Mouse (Mus musculus) hindbrain, embryonic 10.5 days (tissue): ENCODE measurements around the gene Rab6b. TPM values are rescaled to one million over a fixed set of nuclear protein-coding genes. Genes with fewer than 3 reads are reported as not detected.

Experiments
- DNase-seq: peaks from one replicate; pipeline ENCODE4 v3.0.0-alpha.2; 2017; ENCODE audit warnings: low spot score
- H3K27ac ChIP-seq: fragments of 300-500 bp; sonication (generic); 2 replicates; pipeline ENCODE4 v1.5.1; 2016; ENCODE audit warnings: mild to moderate bottlenecking, moderate library complexity
- H3K27me3 ChIP-seq: fragments of 300-500 bp; sonication (generic); 2 replicates; pipeline ENCODE4 v1.6.1; 2016; ENCODE audit warnings: mild to moderate bottlenecking; ENCODE audit not compliant: poor library complexity, insufficient read depth, severe bottlenecking
- H3K36me3 ChIP-seq: fragments of 300-500 bp; sonication (generic); 2 replicates; pipeline ENCODE4 v1.6.1; 2016; ENCODE audit warnings: mild to moderate bottlenecking, moderate library complexity
- H3K4me1 ChIP-seq: fragments of 300-500 bp; sonication (generic); replicated peaks from 2 replicates; pipeline ENCODE4 v1.6.1; 2016; ENCODE audit warnings: mild to moderate bottlenecking
- H3K4me3 ChIP-seq: fragments of 300-500 bp; sonication (generic); 2 replicates; pipeline ENCODE4 v1.5.1; 2016; ENCODE audit warnings: mild to moderate bottlenecking, moderate library complexity
- H3K9me3 ChIP-seq: fragments of 300-500 bp; sonication (generic); 2 replicates; pipeline ENCODE4 v1.6.1; 2016; ENCODE audit warnings: mild to moderate bottlenecking, moderate library complexity
- WGBS: fragments of 180-500 bp; shearing (Covaris S2); methylation state at CpG from one replicate; pipeline ENCODE4 v1.1.7; 2016; 5-methylcytosine and 5-hydroxymethylcytosine counted together
- polyA plus RNA-seq: library from polyadenylated mRNA; unstranded; fragments of >200 nt; fragmentation: Nextera tagmentation; extraction: Ambion mirVana; gene quantifications from 2 replicates; pipeline ENCODE4 v1.2.1, GENCODE M21; 2016

The Rab6b gene
- polyA plus RNA-seq, 1 experiment from 2014 or later: 29.0 TPM

GRCm38 (mm10) chr9:103124746-103125145, 13.2 kb downstream of the Rab6b start:
- Histone ChIP-seq H3K4me1 (peaks cover 11% of the 10 kb centered on the region), H3K9me3 (peaks cover 3% of the 10 kb centered on the region), H3K27ac (no peak overlapping the region), H3K27me3 (no peaks in the 10 kb centered on the region), H3K4me3 (no peak overlapping the region), H3K36me3 (peaks cover 39% of the 10 kb centered on the region)
- WGBS: 95% methylated on average over 4 of the region's 4 CpGs
- no peak for DNase-seq

- H3K4me1 ChIP-seq: peaks cover 56% of the 10 kb centered on the region
- no peak for DNase-seq
- H3K9me3 ChIP-seq: peaks cover 2% of the 10 kb centered on the region
- peaks cover 20% of the 10 kb centered on the region for H3K36me3 ChIP-seq
- peak overlapping the region; percentile 84 for H3K27ac ChIP-seq
- no peak overlapping the region for H3K4me3 ChIP-seq
- no peaks in the 10 kb centered on the region for H3K27me3 ChIP-seq
- 14% methylated on average over 6 of the region's 6 CpGs for WGBS
Observed at GRCm38 (mm10) chr9:103133493-103134124, 22.0 kb downstream of the Rab6b start.

- WGBS: 56% methylated on average over 9 of the region's 9 CpGs
- Histone ChIP-seq H3K9me3 (no peaks in the 10 kb centered on the region), H3K27me3 (no peaks in the 10 kb centered on the region), H3K36me3 (peaks cover 11% of the 10 kb centered on the region; the same call in 1 of the 2 replicates), H3K27ac (peak overlapping the region; percentile 84), H3K4me1 (peaks cover 65% of the 10 kb centered on the region), H3K4me3 (no peak overlapping the region)
- DNase-seq: no peak
Observed at GRCm38 (mm10) chr9:103134450-103135030, 23.0 kb downstream of the Rab6b start.

- no peaks in the 10 kb centered on the region for H3K27me3 ChIP-seq
- no peak for DNase-seq
- no peak overlapping the region for H3K27ac ChIP-seq
- peaks cover 52% of the 10 kb centered on the region for H3K4me1 ChIP-seq
- H3K9me3 ChIP-seq: no peaks in the 10 kb centered on the region
- peaks cover 29% of the 10 kb centered on the region for H3K36me3 ChIP-seq
- no peak overlapping the region for H3K4me3 ChIP-seq
- WGBS: 71% methylated on average over 6 of the region's 6 CpGs
Observed at GRCm38 (mm10) chr9:103139481-103139880, 27.9 kb downstream of the Rab6b start.

- WGBS: 86% methylated on average over 6 of the region's 6 CpGs
Observed at GRCm38 (mm10) chr9:103140384-103140783, 28.8 kb downstream of the Rab6b start.

GRCm38 (mm10) chr9:103141266-103141665, 29.7 kb downstream of the Rab6b start:
- 92% methylated on average over 7 of the region's 7 CpGs for whole genome bisulfite sequencing
- H3K4me1 ChIP-seq: peaks cover 58% of the 10 kb centered on the region
- peaks cover 29% of the 10 kb centered on the region for H3K36me3 ChIP-seq
- 0 out of 2 replicates have a peak overlapping the region, but pooled peaks have one; percentile 29 for H3K27ac ChIP-seq
- H3K27me3 ChIP-seq: no peaks in the 10 kb centered on the region
- H3K9me3 ChIP-seq: no peaks in the 10 kb centered on the region
- DNase-seq: no peak
- H3K4me3 ChIP-seq: no peak overlapping the region

More at GRCm38 (mm10) chr9:103140384-103140783, 28.8 kb downstream of the Rab6b start:
- no peaks in the 10 kb centered on the region for H3K27me3 ChIP-seq
- DNase-seq: no peak
- no peak overlapping the region for H3K27ac ChIP-seq
- H3K4me3 ChIP-seq: no peak overlapping the region
- peaks cover 56% of the 10 kb centered on the region for H3K4me1 ChIP-seq
- peaks cover 29% of the 10 kb centered on the region for H3K36me3 ChIP-seq
- no peaks in the 10 kb centered on the region for H3K9me3 ChIP-seq

GRCm38 (mm10) chr9:103143881-103144280, 32.3 kb downstream of the Rab6b start:
- Histone ChIP-seq H3K4me1 (peaks cover 59% of the 10 kb centered on the region), H3K36me3 (peaks cover 29% of the 10 kb centered on the region), H3K27me3 (no peaks in the 10 kb centered on the region), H3K27ac (peak overlapping the region; percentile 75), H3K4me3 (no peak overlapping the region), H3K9me3 (no peaks in the 10 kb centered on the region)
- no peak for DNase-seq
- 70% methylated on average over 4 of the region's 4 CpGs for WGBS

GRCm38 (mm10) chr9:103145351-103145750, 33.8 kb downstream of the Rab6b start:
- no peaks in the 10 kb centered on the region for H3K9me3 ChIP-seq
- peak overlapping the region; percentile 80 for H3K27ac ChIP-seq
- no peaks in the 10 kb centered on the region for H3K27me3 ChIP-seq
- H3K36me3 ChIP-seq: peaks cover 38% of the 10 kb centered on the region
- DNase-seq: no peak
- H3K4me3 ChIP-seq: no peak overlapping the region
- peaks cover 46% of the 10 kb centered on the region for H3K4me1 ChIP-seq
- WGBS: 48% methylated on average over 5 of the region's 5 CpGs

- no peaks in the 10 kb centered on the region for H3K27me3 ChIP-seq
- no peaks in the 10 kb centered on the region for H3K9me3 ChIP-seq
- no peak overlapping the region for H3K4me3 ChIP-seq
- 76% methylated on average over 10 of the region's 10 CpGs for WGBS
- H3K4me1 ChIP-seq: peaks cover 46% of the 10 kb centered on the region
- peaks cover 34% of the 10 kb centered on the region for H3K36me3 ChIP-seq
- H3K27ac ChIP-seq: peak overlapping the region; percentile 80
- DNase-seq: no peak
Observed at GRCm38 (mm10) chr9:103146257-103146656, 34.7 kb downstream of the Rab6b start.

GRCm38 (mm10) chr9:103146703-103147102, 35.1 kb downstream of the Rab6b start:
- 22% methylated on average over 9 of the region's 9 CpGs for WGBS
- H3K4me3 ChIP-seq: no peak overlapping the region
- DNase-seq: peak; percentile 47
- peaks cover 29% of the 10 kb centered on the region for H3K36me3 ChIP-seq
- no peaks in the 10 kb centered on the region for H3K9me3 ChIP-seq
- no peaks in the 10 kb centered on the region for H3K27me3 ChIP-seq
- H3K27ac ChIP-seq: peak overlapping the region; percentile 80
- H3K4me1 ChIP-seq: peaks cover 46% of the 10 kb centered on the region

- no peak overlapping the region for H3K4me3 ChIP-seq
- H3K9me3 ChIP-seq: no peaks in the 10 kb centered on the region
- H3K27me3 ChIP-seq: no peaks in the 10 kb centered on the region
- H3K4me1 ChIP-seq: peaks cover 46% of the 10 kb centered on the region
- H3K27ac ChIP-seq: peak overlapping the region; percentile 80; the same call in 1 of the 2 replicates
- 68% methylated on average over 13 of the region's 13 CpGs for WGBS
- H3K36me3 ChIP-seq: peaks cover 26% of the 10 kb centered on the region
- no peak for DNase-seq
Observed at GRCm38 (mm10) chr9:103147103-103147502, 35.5 kb downstream of the Rab6b start.

GRCm38 (mm10) chr9:103149074-103149799, 37.6 kb downstream of the Rab6b start:
- DNase-seq: no peak
- Histone ChIP-seq H3K36me3 (peaks cover 23% of the 10 kb centered on the region), H3K4me1 (peaks cover 42% of the 10 kb centered on the region), H3K9me3 (no peaks in the 10 kb centered on the region), H3K27me3 (no peaks in the 10 kb centered on the region), H3K4me3 (no peak overlapping the region), H3K27ac (no peak overlapping the region)
- 88% methylated on average over 12 of the region's 12 CpGs for WGBS

- Histone ChIP-seq H3K27ac (no peak overlapping the region), H3K27me3 (no peaks in the 10 kb centered on the region), H3K4me3 (no peak overlapping the region), H3K9me3 (no peaks in the 10 kb centered on the region), H3K36me3 (peaks cover 23% of the 10 kb centered on the region), H3K4me1 (peaks cover 3% of the 10 kb centered on the region)
- no peak for DNase-seq
- 86% methylated on average over 5 of the region's 5 CpGs for WGBS
Observed at GRCm38 (mm10) chr9:103153286-103153685, 41.7 kb downstream of the Rab6b start.
